18 mouse cellular contexts compared by ENCODE assay signal in the genomic region with DNA sequence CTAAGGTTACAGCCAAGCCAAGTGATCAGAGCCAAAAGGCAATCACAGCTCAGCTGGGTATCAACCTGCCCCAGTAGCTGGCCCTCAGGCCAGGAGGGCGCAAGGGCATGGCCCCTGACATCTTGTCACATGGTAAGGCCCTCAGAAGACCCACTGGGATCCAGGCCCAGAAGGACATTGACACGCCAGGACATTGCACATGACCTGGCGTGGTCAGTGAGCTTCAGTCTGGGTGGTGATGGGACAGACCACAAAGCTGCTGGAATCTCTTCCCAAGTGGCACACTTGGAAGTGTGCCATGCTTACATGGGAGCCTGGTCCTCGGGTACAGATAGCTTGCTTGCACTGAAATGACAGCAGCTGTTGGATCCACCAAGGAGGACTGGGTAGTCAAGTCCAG. TPM values are rescaled to one million over a fixed set of nuclear protein-coding genes. Genes with fewer than 3 reads are reported as not detected.
DNase-seq lines count a peak whose midpoint lies in the region; ATAC-seq and TF ChIP-seq lines count a peak whose summit lies in the region.
"Had no signal": no experiment of that assay in that cellular context is flagged by ENCODE, and none has a peak within 500 bp of the region (broad histone marks: within the 10 kb centered on the region; RNA-seq: fewer than 3 reads in every experiment).

No protein-coding gene starts in this region.

- H3K9ac ChIP-seq in liver, embryonic 12.5 days, result no peak overlapping the region
- H3K9ac ChIP-seq in liver, postnatal 0 days (replicated peaks), result no peak overlapping the region
- no peak overlapping the region for H3K9ac ChIP-seq in liver, embryonic 15.5 days
- H3K9ac ChIP-seq: embryonic facial prominence, embryonic 13.5 days; limb, embryonic 13.5 days; lung, embryonic 15.5 days had no signal

- H3K4me1 ChIP-seq in liver, embryonic 12.5 days, result peaks cover 62% of the 10 kb centered on the region
- H3K4me1 ChIP-seq in liver, postnatal 0 days (ENCODE audit: insufficient read depth), result peaks cover 22% of the 10 kb centered on the region
- peaks cover 70% of the 10 kb centered on the region for H3K4me1 ChIP-seq in liver, embryonic 15.5 days (replicated peaks)
- H3K4me1 ChIP-seq: embryonic facial prominence, embryonic 13.5 days had no signal

- no peak overlapping the region for H3K4me2 ChIP-seq in liver, embryonic 12.5 days
- H3K4me2 ChIP-seq in liver, postnatal 0 days (ENCODE audit: low read depth, low read length), result no peak overlapping the region
- no peak overlapping the region for H3K4me2 ChIP-seq in liver, embryonic 15.5 days
- H3K4me2 ChIP-seq: embryonic facial prominence, embryonic 13.5 days; limb, embryonic 13.5 days; lung, embryonic 15.5 days had no signal

- TF ChIP-seq CTCF in liver, postnatal 0 days (IDR thresholded peaks at IDR 0.05; ENCODE audit: low read depth), result no peak

- H3K36me3 ChIP-seq in liver, embryonic 12.5 days, result peaks cover 54% of the 10 kb centered on the region
- peaks cover 37% of the 10 kb centered on the region for H3K36me3 ChIP-seq in liver, postnatal 0 days (replicated peaks; ENCODE audit: insufficient read depth, low read length)
- peaks cover 50% of the 10 kb centered on the region for H3K36me3 ChIP-seq in liver, embryonic 15.5 days (replicated peaks)

- no peak overlapping the region for H3K4me3 ChIP-seq in liver, embryonic 12.5 days
- H3K4me3 ChIP-seq in liver, postnatal 0 days (ENCODE audit: low read depth, low read length), result no peak overlapping the region
- no peak overlapping the region for H3K4me3 ChIP-seq in liver, embryonic 15.5 days (replicated peaks)
- H3K4me3 ChIP-seq: embryonic facial prominence, embryonic 13.5 days; limb, embryonic 13.5 days; lung, embryonic 15.5 days had no signal

- no peak for TF ChIP-seq EP300 in liver, postnatal 0 days (IDR thresholded peaks at IDR 0.05; ENCODE audit: low read depth)

- no peak for ATAC-seq in liver, embryonic 12.5 days
- no peak for ATAC-seq in liver, postnatal 0 days
- ATAC-seq in liver, embryonic 15.5 days (ENCODE audit: insufficient read depth), result no peak
- ATAC-seq: activated CD4-positive, CD25-positive, alpha-beta regulatory T cell, adult 4 months; Patski had no signal

- H3K9me3 ChIP-seq in liver, embryonic 12.5 days (replicated peaks), result no peaks in the 10 kb centered on the region
- no peaks in the 10 kb centered on the region for H3K9me3 ChIP-seq in liver, postnatal 0 days (ENCODE audit: low read length)
- no peaks in the 10 kb centered on the region for H3K9me3 ChIP-seq in liver, embryonic 15.5 days (replicated peaks)
- H3K9me3 ChIP-seq: embryonic facial prominence, embryonic 13.5 days; limb, embryonic 13.5 days; lung, embryonic 15.5 days had no signal

- peak overlapping the region; percentile 98 for H3K27ac ChIP-seq in liver, embryonic 12.5 days
- H3K27ac ChIP-seq in liver, postnatal 0 days (ENCODE audit: low read depth), result no peak overlapping the region
- peak overlapping the region; percentile 98 for H3K27ac ChIP-seq in liver, embryonic 15.5 days (replicated peaks)
- H3K27ac ChIP-seq: embryonic facial prominence, embryonic 13.5 days; limb, embryonic 13.5 days; lung, embryonic 15.5 days had no signal

- WGBS in liver, embryonic 12.5 days (ENCODE audit: insufficient replicate concordance), result 83% methylated on average over 4 of the region's 4 CpGs
- 81% methylated on average over 4 of the region's 4 CpGs for WGBS in liver, postnatal 0 days (ENCODE audit: insufficient replicate concordance)
- 83% methylated on average over 4 of the region's 4 CpGs for WGBS in liver, embryonic 15.5 days (ENCODE audit: insufficient replicate concordance)

- H3K27me3 ChIP-seq in liver, embryonic 12.5 days (replicated peaks), result peaks cover 6% of the 10 kb centered on the region; the same call in 1 of the 2 replicates
- no peaks in the 10 kb centered on the region for H3K27me3 ChIP-seq in liver, postnatal 0 days (ENCODE audit: insufficient read depth, low read length)
- peaks cover under 1% of the 10 kb centered on the region; the same call in 1 of the 2 replicates for H3K27me3 ChIP-seq in liver, embryonic 15.5 days
- H3K27me3 ChIP-seq: embryonic facial prominence, embryonic 13.5 days; limb, embryonic 13.5 days; lung, embryonic 15.5 days; Patski had no signal

- peak; percentile 57 for DNase-seq in adrenal gland, adult 2 months
- no peak for DNase-seq in adrenal gland, postnatal 4 days (ENCODE audit: low spot score in 2 of 2)
- DNase-seq in heart, adult 18-20 months, result peak; percentile 65
- no peak for DNase-seq in heart, adult 8-10 months (ENCODE audit: low spot score)
- DNase-seq in liver, postnatal 0 days, result no peak
- DNase-seq in right cerebral cortex, postnatal 36 days (ENCODE audit: low spot score in 2 of 2), result no peak
- DNase-seq: cerebellum, adult 18-20 months; gastrocnemius, postnatal 14 days; kidney, adult 18-20 months; layer of hippocampus, adult 9-11 months; midbrain, embryonic 14.5 days had no signal

RNA-seq across cellular contexts. Expression of a gene that starts 11.0 kb away (rescaled TPM):
- total RNA-seq in adrenal gland, adult 2 months (2021), result 100 to 1,000 TPM in 1 of 2 experiments, 10 to 100 TPM in 1; 87.0 to 108 TPM
- 578 and 603 TPM in 2 replicates for polyA plus RNA-seq in adrenal gland, adult 2 months (2012; rRNA removed)
- total RNA-seq in adrenal gland, postnatal 4 days (2021), result 100 to 1,000 TPM; 112 to 121 TPM
- 10 to 100 TPM; 35.0 to 37.1 TPM for total RNA-seq in heart, adult 18-20 months (2021)
- 10 to 100 TPM; 29.0 to 36.3 (median 32.2) TPM for total RNA-seq in heart, adult 8-10 months (2022)
- polyA plus RNA-seq in liver, embryonic 12.5 days (2016; fragmentation: Nextera tagmentation; extraction: Ambion mirVana), result 52.7 and 53.9 TPM in 2 replicates
- polyA plus RNA-seq in liver, postnatal 0 days (2015; fragmentation: Nextera tagmentation; extraction: Ambion mirVana), result 32.2 and 33.9 TPM in 2 replicates
- polyA plus RNA-seq in liver, embryonic 15.5 days (2015; fragmentation: Nextera tagmentation; extraction: Ambion mirVana), result 54.9 and 66.4 TPM in 2 replicates

RNA-seq across cellular contexts. Expression of a gene that starts 14.4 kb away (rescaled TPM):
- 10 to 100 TPM; 18.1 to 33.1 TPM for total RNA-seq in adrenal gland, adult 2 months (2021)
- polyA plus RNA-seq in adrenal gland, adult 2 months (2012; rRNA removed), result 24.4 and 33.4 TPM in 2 replicates
- 10 to 100 TPM; 69.6 to 83.3 TPM for total RNA-seq in adrenal gland, postnatal 4 days (2021)
- total RNA-seq in heart, adult 18-20 months (2021), result 1 to 10 TPM; 4.7 to 5.6 TPM
- total RNA-seq in heart, adult 8-10 months (2022), result 1 to 10 TPM; 4.7 to 6.7 (median 5.6) TPM
- 240 and 243 TPM in 2 replicates for polyA plus RNA-seq in liver, embryonic 12.5 days (2016; fragmentation: Nextera tagmentation; extraction: Ambion mirVana)
- 42.1 and 53.6 TPM in 2 replicates for polyA plus RNA-seq in liver, postnatal 0 days (2015; fragmentation: Nextera tagmentation; extraction: Ambion mirVana)
- polyA plus RNA-seq in liver, embryonic 15.5 days (2015; fragmentation: Nextera tagmentation; extraction: Ambion mirVana), result 147 and 155 TPM in 2 replicates

RNA-seq across cellular contexts. Expression of a gene that starts 38.2 kb away (rescaled TPM):
- 10 to 100 TPM; 24.2 to 78.2 TPM for total RNA-seq in adrenal gland, adult 2 months (2021)
- polyA plus RNA-seq in adrenal gland, adult 2 months (2012; rRNA removed), result 263 and 360 TPM in 2 replicates
- total RNA-seq in adrenal gland, postnatal 4 days (2021), result 10 to 100 TPM; 60.1 to 62.8 TPM
- total RNA-seq in heart, adult 18-20 months (2021), result 10 to 100 TPM; 15.0 to 18.8 TPM
- total RNA-seq in heart, adult 8-10 months (2022), result 10 to 100 TPM; 13.7 to 14.8 (median 14.2) TPM
- 4.6 and 5.0 TPM in 2 replicates for polyA plus RNA-seq in liver, embryonic 12.5 days (2016; fragmentation: Nextera tagmentation; extraction: Ambion mirVana)
- 1.1 and 1.3 TPM in 2 replicates for polyA plus RNA-seq in liver, postnatal 0 days (2015; fragmentation: Nextera tagmentation; extraction: Ambion mirVana)
- polyA plus RNA-seq in liver, embryonic 15.5 days (2015; fragmentation: Nextera tagmentation; extraction: Ambion mirVana), result 1.7 and 1.8 TPM in 2 replicates
- polyA plus RNA-seq: activated CD4-positive, CD25-positive, alpha-beta regulatory T cell, adult 4 months had no signal

Comparison
In these comparisons a context has a peak if more than half of its experiments do, and no peak if none do; other contexts are left out.
1. DNase-seq: peak in adrenal gland, adult 2 months (single experiment) and heart, adult 18-20 months (2 of 2); none in adrenal gland, postnatal 4 days (0 of 2), heart, adult 8-10 months (single experiment), liver, postnatal 0 days (single experiment) and right cerebral cortex, postnatal 36 days (0 of 2).